Mouse (Mus musculus): ENCODE results near the gene Cnga4.

- TF ChIP-seq TAL1 (IDR thresholded peaks at IDR 0.05; ENCODE audit: low read length) (no peak), GATA1 (IDR thresholded peaks at IDR 0.05; ENCODE audit: low read length) (no peak)
Measured at GRCm38 (mm10) chr7:105434798-105435197, 30.4 kb downstream of the Cnga4 start.

Data from erythroblast, embryonic 14.5 days (primary cell).